Mouse (Mus musculus) monocyte, adult 5-6 weeks (primary cell): ENCODE data around the gene Rapgef2. TPM values are rescaled to one million over a fixed set of nuclear protein-coding genes. Genes with fewer than 3 reads are reported as not detected.

Source experiments
- ATAC-seq: fragments of 153-309, 156-312 bp; replicated peaks from 2 replicates; pipeline ENCODE4 v1.8.0; 2017; ENCODE audit warnings: mild to moderate bottlenecking; ENCODE audit not compliant: low TSS enrichment, insufficient number of reproducible peaks, severe bottlenecking, poor library complexity, low FRiP score
- total RNA-seq: library from RNA; stranded (forward); fragments of 200-1000, 200-491, 200-594 nt; gene quantifications from 3 replicates; pipeline ENCODE4 v1.2.3, GENCODE M21; 2017

The Rapgef2 gene
- 28.9 to 48.8 TPM (median 34.6 TPM) in 3 replicates for total RNA-seq

- no peak; the same call in 1 of the 2 replicates for ATAC-seq
These were observed at the start of gene Rapgef2 for GRCm38 (mm10) chr3:79286376-79287107. Gene Rapgef2, minus strand, starts transcription at chr3:79286517.

- ATAC-seq: no peak
These were observed 47.4 kb upstream of the Rapgef2 start for GRCm38 (mm10) chr3:79333643-79334200.

GRCm38 (mm10) chr3:79333051-79333450 lies 46.7 kb upstream of the Rapgef2 start:
- ATAC-seq: no peak

- ATAC-seq: no peak
These were observed 43.5 kb upstream of the Rapgef2 start for GRCm38 (mm10) chr3:79329691-79330315.

GRCm38 (mm10) chr3:79324697-79325526 lies 38.6 kb upstream of the Rapgef2 start:
- ATAC-seq: no peak

- ATAC-seq: no peak
These were observed 27.8 kb upstream of the Rapgef2 start for GRCm38 (mm10) chr3:79314006-79314698.

GRCm38 (mm10) chr3:79311895-79312294 lies 25.6 kb upstream of the Rapgef2 start:
- ATAC-seq: no peak

- no peak for ATAC-seq
These were observed 23.9 kb upstream of the Rapgef2 start for GRCm38 (mm10) chr3:79310184-79310583.

- no peak for ATAC-seq
These were observed 22.3 kb upstream of the Rapgef2 start for GRCm38 (mm10) chr3:79308605-79309004.

- ATAC-seq: no peak
These were observed 13.1 kb upstream of the Rapgef2 start for GRCm38 (mm10) chr3:79299401-79299800.

- ATAC-seq: no peak
These were observed 11.0 kb upstream of the Rapgef2 start for GRCm38 (mm10) chr3:79297281-79297680.

- ATAC-seq: no peak
These were observed 10.3 kb upstream of the Rapgef2 start for GRCm38 (mm10) chr3:79296586-79296985.

GRCm38 (mm10) chr3:79296049-79296448 lies 9.7 kb upstream of the Rapgef2 start:
- ATAC-seq: no peak

- no peak for ATAC-seq
These were observed 8.4 kb upstream of the Rapgef2 start for GRCm38 (mm10) chr3:79294701-79295100.

- ATAC-seq: no peak
These were observed 6.7 kb upstream of the Rapgef2 start for GRCm38 (mm10) chr3:79293023-79293422.

- no peak for ATAC-seq
These were observed 2.7 kb upstream of the Rapgef2 start for GRCm38 (mm10) chr3:79289050-79289449.

GRCm38 (mm10) chr3:79287699-79288458 lies 1.6 kb upstream of the Rapgef2 start:
- no peak for ATAC-seq

GRCm38 (mm10) chr3:79287108-79287576 lies 825 bp upstream of the Rapgef2 start:
- ATAC-seq: peak; percentile 95
